Mouse (Mus musculus): ENCODE data around the gene Rnf103.

Gene Rnf103

GRCm38 (mm10) chr6:71492136-71492535, 1.6 kb upstream of the Rnf103 start:
- in situ Hi-C loops (cut with MboI, MseI) = no loop called here

GRCm38 (mm10) chr6:71492756-71493674, 679 bp upstream of the Rnf103 start:
- in situ Hi-C loops (cut with MboI, MseI) = no loop called here

- in situ Hi-C loops (cut with MboI, MseI) = no loop called here
These were observed 787 bp downstream of the Rnf103 start for GRCm38 (mm10) chr6:71494341-71495020.

GRCm38 (mm10) chr6:71500575-71500974, 6.9 kb downstream of the Rnf103 start:
- in situ Hi-C loops (cut with MboI, MseI) = no loop called here

GRCm38 (mm10) chr6:71503001-71503400, 9.3 kb downstream of the Rnf103 start:
- in situ Hi-C loops (cut with MboI, MseI) = no loop called here

GRCm38 (mm10) chr6:71503670-71504069, 10.0 kb downstream of the Rnf103 start:
- in situ Hi-C loops (cut with MboI, MseI) = no loop called here

- in situ Hi-C loops (cut with MboI, MseI) = no loop called here
These were observed 10.4 kb downstream of the Rnf103 start for GRCm38 (mm10) chr6:71504091-71504490.

GRCm38 (mm10) chr6:71505671-71506070, 12.0 kb downstream of the Rnf103 start:
- in situ Hi-C loops (cut with MboI, MseI) = no loop called here

GRCm38 (mm10) chr6:71519476-71519875, 25.8 kb downstream of the Rnf103 start:
- in situ Hi-C loops (cut with MboI, MseI) = no loop called here

GRCm38 (mm10) chr6:71525556-71525955, 31.9 kb downstream of the Rnf103 start:
- in situ Hi-C loops (cut with MboI, MseI) = no loop called here

- in situ Hi-C loops (cut with MboI, MseI) = no loop called here
These were observed 33.4 kb downstream of the Rnf103 start for GRCm38 (mm10) chr6:71527056-71527455.

GRCm38 (mm10) chr6:71527826-71528225, 34.1 kb downstream of the Rnf103 start:
- in situ Hi-C loops (cut with MboI, MseI) = no loop called here

- in situ Hi-C loops (cut with MboI, MseI) = loop anchor here (10.0 kb wide), 1 partner anchor 195 kb away; no protein-coding TSS in a partner anchor
These were observed 36.5 kb downstream of the Rnf103 start for GRCm38 (mm10) chr6:71530176-71530575.

GRCm38 (mm10) chr6:71537286-71537685, 43.6 kb downstream of the Rnf103 start:
- in situ Hi-C loops (cut with MboI, MseI) = loop anchor here (10.0 kb wide), 1 partner anchor 202 kb away; no protein-coding TSS in a partner anchor

GRCm38 (mm10) chr6:71543686-71544499, 50.2 kb downstream of the Rnf103 start, which contains the start of gene Chmp3:
Chmp3 (plus strand) TSS chr6:71543797.
- in situ Hi-C loops (cut with MboI, MseI) = no loop called here

GRCm38 (mm10) chr6:71555507-71555951, 61.8 kb downstream of the Rnf103 start:
- in situ Hi-C loops (cut with MboI, MseI) = no loop called here

- in situ Hi-C loops (cut with MboI, MseI) = no loop called here
These were observed 63.1 kb downstream of the Rnf103 start for GRCm38 (mm10) chr6:71556826-71557225.

All from T-helper 2 cell (primary cell).